Mouse (Mus musculus) ES-Bruce4 (cell line): Measurements from ENCODE around the gene Schip1.

Experiments
- CTCF ChIP-seq: IDR thresholded peaks from one replicate; pipeline ENCODE4 v1.8.1; 2011; ENCODE audit warnings: low read depth, low read length
- EP300 ChIP-seq: IDR thresholded peaks from 2 replicates; pipeline ENCODE4 v1.6.1; 2011; ENCODE audit warnings: low read depth, low read length; ENCODE audit not compliant: insufficient read depth
- POLR2A ChIP-seq: IDR thresholded peaks from one replicate; pipeline ENCODE4 v1.8.1; 2011; ENCODE audit warnings: low read length; ENCODE audit not compliant: insufficient read depth

DNA sequence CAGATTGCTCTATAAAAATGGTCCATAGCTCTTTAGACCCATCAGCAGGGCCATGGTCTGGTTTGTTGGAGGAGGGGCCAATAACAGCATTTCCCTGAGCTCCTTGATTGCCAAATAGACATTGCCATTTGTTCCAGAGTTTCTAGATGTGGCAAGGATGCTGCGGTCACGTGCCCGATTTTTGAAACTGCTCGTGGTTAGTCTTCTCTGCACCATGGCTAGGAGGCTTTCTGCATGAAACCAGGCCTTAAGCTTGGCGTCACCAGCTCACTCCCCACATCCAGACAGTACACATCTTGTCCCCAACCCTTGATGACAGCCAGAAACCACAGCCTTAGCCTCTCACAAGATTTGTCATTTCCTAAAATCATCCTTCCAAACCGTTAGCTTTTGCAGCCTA lies 559.9 kb downstream of the Schip1 start:
- TF ChIP-seq CTCF (no peak), POLR2A (no peak), EP300 (no peak)
